Mouse (Mus musculus): Measurements from ENCODE around the gene Psmb11. TPM values are rescaled to one million over a fixed set of nuclear protein-coding genes. Genes with fewer than 3 reads are reported as not detected.

The Psmb11 gene
- polyA plus RNA-seq (2017; shearing (Covaris generic)), result not detected

DNA sequence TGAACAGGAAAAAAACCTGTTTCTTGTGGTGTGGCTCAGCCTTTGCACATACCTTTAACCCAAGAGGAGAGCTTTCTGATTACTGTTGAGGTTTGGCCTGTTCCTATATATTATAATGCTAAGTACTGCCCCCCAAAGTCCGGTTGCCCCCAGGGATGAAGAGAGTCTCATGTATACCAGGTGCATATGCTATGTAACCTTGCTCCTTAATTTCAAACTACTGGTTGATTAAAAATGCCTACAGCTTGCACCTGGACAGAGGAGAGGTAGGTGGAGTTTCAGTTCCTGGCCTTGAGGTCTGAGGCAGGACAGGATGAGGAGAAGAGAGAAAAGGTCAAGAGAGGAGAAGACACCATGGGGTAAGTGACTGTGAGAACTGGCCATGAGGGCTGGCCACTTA is at the start of gene Psmb11:
Gene Psmb11, plus strand, starts transcription at position 301 of the 400 bp plus-strand sequence.
- ATAC-seq, result no peak

DNA sequence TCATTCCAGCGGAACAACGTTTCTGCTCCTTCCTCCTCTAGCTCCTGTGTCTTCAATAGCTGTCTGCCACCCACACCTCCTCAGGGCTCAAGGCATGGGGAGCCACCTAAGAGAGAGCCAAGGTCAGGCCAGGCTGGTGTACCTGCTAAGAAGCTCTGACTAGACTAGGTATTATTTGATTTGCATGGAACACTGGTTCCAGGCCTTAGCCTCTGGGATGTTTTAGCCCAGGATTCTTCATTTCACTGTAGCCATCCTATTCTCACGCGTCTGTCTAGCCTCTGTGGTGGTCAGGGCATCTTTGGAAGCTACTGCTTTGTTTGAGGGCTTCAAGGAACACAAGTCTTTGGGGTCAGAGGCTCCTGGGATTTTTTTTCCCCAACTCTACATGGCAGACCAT is 49.1 kb upstream of the Psmb11 start:
- ATAC-seq, result no peak

DNA sequence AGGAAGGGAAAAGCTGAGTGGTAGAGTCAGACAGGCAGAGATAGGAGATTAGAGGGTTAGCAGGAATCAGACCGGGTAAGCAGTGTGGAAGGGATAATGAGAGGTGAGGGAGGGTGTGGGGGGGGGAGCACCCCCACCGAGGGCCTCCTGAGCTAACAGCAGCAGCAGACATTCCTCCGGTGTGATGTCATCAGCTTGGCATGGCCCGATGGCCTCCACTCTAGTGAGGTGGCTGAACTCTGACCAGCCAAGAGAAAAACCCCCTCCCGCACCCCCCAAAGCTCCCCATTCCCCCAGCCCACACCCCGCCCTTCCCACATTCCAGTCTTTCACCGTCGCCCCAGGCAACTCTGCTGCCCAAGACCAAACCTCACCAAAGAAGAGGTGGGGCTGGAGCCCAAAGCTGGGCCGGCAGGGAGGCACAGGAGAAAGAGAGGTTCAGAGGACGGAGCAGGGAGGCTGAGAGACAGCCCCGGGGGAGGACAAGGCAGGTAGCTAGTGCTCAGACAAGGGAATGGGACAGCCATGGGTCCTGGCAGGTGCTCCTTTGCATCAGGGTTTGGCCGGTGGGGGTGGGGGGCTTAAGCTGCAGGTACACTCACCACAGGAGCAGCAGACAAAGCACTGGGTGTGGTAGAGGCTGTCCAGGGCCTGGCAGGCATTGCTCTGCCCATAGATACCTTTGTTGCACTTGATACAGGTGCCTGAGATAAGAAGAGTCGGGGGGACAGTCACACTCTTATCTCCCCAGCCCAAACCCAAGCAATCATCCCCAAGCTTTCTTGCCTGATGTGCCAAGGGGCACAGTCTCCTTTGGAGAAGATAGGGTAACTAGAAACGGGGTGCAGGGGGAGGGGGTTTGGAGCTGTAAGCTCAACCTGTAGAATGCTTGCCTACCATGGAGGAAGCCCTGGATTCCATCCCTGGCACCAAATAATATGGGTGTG is 48.2 kb upstream of the Psmb11 start:
- no peak for ATAC-seq

DNA sequence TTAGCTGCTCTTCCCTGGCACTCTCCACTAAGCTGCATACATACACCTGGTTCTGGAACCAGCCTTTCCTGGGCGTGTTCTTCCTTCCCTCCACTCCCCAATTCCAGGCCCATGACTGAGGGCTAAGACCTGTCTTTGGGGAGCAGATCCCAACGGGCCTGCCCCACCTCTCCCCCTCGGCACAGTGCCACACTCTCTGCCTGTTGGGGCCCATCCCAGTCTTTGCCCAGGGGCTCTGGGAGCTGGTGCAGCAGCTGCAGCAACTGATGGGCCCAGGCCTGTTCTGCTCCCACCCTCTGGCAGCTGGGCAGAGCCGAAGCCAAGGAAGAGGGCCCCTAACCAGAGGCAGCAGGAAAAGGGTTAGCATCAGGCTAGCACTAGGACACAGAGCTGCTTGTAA is 47.0 kb upstream of the Psmb11 start:
- ATAC-seq, result no peak

DNA sequence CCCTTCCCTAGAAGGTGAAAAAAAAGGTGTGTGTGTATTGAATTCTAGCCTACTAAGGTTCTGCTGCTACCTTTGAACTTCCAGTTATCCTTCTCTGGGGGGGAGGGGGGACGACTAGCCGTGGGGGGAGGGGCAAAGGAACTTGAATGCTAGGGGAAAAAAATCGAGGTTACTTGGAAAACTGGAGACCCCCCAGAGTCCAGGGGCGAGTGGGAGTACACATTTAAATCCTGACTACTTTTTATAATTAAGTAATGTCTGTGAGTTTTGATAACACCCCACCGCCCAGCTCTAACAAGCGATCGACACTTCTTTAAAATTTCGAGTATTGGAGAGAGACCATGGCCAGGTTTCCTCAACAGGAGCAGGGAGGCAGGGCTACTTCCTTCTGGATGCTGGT is 46.2 kb upstream of the Psmb11 start:
- ATAC-seq, result no peak

DNA sequence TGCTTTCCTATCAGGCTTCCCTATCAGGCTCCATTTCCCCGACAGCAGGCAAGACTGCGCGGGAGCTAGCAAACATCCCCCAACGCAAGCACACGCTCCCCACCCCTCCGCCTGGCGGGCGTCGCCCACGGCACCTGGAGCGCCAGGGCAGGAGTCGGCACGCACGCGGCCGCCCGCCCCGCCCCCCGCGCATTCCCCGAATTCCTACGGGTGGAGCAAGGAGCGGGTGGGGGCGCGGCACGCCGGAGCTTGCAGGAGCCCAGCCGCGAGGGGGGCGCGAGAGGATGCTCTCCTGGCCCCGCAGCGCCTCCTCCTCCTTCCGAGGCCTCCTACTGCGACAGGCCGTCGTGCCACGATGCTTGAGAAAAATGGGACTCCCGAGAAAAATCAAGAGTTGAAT is 45.6 kb upstream of the Psmb11 start:
- no peak for ATAC-seq

DNA sequence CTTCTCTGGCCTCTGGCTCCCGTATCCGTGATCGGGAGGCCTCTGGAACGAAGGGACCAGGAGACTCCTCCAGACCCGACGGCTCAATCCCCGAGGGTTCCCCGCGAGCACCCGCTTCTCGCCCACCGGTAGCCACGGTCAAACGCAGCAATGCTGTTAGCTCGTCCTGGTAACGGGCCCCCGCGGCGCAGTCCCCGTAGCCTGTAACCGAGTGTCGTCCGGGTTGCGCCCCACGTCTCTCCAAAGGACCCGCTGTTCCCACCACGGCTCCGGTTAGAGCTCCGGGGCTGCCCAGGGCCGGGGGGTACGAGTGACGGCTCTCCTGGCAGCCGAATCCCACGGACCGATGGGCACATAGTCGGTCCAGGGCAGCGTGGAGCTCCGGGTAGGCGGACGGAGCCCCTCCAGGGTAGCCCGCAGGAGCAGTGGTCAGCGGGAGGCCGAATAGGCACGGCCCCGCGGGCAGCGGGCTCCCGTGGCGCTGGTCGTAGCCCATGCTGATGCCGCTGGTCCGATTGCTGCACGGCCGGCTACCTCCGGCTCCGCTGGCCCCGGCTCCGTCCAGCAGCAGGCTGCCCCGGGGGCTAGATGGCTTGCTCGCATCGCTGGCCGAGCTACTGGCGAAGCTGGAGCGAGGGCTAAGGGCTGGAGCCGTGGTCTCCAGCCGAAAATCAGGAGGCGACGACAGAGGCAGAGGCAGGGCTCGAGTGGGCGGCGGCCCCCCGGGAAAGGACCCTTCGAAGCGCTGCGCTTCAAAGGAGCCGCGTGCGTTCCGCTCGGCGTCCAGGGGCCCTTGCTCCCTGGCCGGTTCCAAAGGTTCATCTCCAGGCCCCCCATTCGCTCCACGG is 44.8 kb upstream of the Psmb11 start:
- no peak for ATAC-seq

DNA sequence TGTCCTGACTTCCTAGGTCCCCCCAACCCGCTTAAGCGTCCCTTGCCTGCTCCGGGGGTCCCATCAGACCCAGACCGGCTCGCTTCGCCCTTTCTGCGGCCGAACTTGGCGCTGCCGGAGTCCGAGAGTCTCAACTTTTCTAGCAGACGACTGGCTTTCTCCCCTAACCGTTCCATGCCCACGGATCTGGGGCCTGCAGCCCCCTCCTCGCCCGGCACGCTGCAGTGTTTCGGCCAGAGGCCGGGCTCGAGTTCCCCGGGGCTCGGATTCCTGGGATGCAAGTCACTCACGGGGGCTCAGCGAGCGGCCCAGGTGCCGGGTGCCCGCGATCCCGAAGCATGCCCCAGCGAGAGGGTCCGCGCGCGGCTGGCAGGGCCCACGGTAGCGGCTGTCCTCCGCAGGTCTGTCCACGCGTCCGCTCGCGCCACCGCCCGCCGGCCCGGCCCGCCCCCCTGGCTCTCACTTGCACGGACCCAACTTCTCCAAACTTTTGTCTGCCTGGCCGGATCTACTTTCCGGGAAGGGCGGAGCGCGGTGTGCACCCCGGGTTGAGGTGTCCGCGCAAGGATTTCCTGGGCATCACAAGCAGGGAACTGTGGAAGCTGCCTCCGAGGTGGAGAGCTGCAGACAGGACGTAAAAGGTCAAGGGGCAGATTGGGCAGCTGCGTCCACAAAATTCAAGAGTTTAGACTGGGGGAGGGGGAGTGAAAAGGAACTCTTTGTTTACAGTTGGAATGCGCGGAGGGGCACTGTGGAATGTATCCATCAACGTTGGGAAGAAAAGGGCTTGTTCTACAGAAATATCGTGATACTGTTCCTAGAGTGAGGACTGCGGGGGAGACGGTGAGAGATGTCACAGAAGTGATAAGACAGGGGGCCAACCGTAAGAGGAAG is 43.9 kb upstream of the Psmb11 start, which contains the start of gene Ajuba:
Gene Ajuba, minus strand, starts transcription at position 470 of the 894 bp plus-strand sequence.
- ATAC-seq, result peak; percentile 33

DNA sequence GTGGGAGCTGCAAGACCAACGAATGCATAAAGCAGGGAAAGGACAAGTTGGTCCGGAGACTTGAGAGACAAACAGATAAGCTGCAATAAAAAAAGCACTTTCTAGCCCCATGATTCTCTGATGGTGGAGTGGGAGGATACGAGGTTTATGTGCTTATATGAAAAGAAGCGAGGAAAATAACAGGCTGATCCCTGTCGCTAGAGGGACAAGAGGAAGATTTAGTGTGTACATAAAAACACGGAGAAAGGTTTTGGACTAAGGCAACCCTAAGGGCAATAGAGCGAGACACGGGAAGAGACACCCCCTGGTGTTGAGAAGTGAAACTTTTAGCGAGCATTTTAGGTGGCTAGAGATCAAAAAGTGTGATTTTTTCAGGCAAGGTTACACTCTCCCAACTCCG is 43.2 kb upstream of the Psmb11 start:
- ATAC-seq, result peak; percentile 82

DNA sequence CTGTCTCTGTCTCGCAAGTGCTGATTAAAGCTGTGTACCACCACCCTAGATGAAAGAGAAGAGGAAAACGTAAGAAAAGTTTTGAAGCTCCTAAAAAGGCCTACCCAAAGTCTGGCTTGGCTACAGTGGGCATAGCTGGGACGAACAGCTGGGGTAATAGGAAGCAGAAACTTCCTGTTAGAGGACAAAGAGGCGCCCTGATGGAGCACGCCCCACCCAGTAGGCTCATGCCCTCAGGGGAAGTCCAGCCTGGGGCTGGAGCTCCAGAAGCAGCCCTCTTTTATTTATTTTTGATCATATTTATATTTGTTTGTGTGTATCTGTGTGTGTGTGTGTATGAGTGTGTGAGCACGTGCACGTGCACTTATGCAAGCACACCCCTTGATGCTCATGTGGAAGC is 41.6 kb upstream of the Psmb11 start:
- no peak for ATAC-seq

DNA sequence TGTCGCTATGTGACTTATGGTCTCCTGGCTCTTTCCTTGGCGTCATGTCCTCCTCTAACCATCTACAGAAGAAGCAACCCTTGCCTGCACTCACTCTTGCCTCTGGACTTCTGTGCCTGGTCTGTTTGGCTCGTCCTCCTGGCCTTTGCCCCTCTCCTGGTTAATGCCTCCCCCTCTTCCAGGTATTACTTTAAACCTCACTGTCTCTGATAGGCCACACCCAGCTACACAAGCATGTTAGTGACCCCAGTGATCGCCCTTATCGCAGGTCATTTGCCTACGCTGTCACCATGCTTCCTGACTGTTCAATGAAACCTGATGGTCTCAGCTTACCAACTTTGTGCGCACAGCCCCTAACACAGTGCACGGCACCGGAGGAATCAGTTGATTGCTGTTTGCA is 38.7 kb upstream of the Psmb11 start:
- ATAC-seq, result no peak

DNA sequence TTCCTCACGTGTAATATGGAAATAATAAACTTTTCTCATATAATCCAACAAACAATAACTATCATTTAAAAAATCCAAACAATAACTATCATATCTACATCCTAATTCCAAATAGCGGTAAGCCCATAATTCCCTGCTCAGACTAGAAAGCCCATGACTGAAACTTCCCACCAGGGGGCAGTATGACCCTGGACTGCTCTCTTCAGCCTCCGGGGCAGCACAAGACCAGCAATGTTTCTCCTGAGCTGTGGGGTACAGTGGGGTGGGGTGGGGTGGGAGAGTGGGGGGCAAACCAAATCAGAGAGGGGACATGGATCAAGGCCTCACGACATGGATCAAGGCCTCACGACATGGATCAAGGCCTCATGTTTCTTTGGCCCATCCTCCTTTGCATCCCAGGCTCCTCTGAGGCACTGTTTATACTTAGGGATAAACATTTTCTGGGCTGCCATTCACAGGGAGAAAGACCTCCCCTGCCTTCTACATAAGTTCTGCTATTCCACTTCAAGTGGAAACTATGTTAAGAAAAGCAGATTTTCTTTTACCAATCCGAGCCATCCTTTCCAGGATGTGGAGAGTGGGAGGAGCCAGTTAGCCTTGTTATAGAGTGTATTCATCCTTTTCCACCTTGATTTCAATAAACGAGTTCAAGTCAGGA is 37.4 kb upstream of the Psmb11 start:
- no peak for ATAC-seq

DNA sequence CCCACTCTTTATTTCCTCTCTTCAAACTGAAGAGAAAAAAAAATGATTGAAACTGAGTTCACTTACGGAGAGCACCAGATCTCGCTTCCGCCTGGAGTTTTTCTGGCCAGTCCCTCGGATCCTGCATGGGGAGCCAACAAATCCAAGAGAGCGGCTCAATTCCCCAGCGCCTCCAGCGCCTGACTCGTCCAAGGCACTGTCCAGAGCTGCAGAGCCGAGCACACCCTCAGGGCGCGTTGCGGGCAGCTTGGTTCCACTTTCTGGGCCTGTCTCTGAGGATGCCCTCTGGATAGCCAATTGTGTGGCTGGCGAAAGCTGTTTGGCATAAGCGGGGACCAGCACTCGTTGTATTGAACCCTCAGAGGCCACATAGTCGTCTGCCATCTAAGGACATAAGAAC is 30.2 kb upstream of the Psmb11 start:
- no peak for ATAC-seq

DNA sequence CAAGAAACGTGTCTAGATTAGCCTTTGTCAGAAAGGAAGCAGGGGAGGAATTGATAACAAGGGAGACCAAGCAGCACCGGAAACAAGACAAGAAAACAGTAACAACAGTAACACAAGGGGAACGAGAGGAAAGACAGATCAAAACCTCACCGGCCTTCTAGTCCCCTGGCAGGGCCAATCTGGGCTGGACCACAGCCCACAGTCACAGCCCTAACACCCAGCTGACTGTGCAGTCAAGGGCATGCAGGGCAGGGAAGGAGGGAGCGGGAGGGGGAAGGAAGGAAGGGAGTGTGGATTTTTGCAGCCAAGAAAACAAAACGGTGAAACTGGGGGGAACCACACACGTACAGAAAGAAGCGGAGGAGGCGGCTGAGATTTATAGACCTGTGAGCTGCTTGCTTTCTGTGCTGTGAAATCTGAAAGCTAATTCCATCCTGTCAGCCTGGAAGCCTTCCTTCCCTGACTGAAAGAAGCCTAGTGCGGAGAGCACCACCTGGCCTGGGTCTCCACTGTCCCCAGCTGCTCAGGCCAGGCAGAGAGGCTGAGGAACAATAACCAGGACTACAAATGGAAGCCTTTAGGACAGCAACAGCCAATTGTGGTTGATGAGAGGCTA is 28.8 kb upstream of the Psmb11 start:
- ATAC-seq, result no peak

DNA sequence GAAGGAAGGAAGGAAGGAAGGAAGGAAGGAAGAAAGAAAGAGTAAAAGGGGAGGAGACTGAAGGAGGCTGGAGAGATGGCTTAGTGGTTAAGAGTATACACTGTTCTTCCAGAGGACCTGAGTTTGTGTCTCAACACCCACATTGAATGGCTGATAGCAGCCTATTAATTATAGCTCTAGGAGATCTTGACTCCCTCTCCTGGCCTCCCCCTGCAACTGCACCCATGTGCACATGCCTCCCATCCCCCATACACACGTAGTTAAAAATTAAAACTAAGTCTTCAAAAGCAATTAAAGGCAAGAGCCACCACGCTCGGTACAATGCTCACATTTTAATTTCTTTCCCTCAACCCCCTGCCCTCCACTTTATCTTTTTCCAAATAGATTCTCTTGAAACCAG is 27.2 kb upstream of the Psmb11 start:
- no peak for ATAC-seq

DNA sequence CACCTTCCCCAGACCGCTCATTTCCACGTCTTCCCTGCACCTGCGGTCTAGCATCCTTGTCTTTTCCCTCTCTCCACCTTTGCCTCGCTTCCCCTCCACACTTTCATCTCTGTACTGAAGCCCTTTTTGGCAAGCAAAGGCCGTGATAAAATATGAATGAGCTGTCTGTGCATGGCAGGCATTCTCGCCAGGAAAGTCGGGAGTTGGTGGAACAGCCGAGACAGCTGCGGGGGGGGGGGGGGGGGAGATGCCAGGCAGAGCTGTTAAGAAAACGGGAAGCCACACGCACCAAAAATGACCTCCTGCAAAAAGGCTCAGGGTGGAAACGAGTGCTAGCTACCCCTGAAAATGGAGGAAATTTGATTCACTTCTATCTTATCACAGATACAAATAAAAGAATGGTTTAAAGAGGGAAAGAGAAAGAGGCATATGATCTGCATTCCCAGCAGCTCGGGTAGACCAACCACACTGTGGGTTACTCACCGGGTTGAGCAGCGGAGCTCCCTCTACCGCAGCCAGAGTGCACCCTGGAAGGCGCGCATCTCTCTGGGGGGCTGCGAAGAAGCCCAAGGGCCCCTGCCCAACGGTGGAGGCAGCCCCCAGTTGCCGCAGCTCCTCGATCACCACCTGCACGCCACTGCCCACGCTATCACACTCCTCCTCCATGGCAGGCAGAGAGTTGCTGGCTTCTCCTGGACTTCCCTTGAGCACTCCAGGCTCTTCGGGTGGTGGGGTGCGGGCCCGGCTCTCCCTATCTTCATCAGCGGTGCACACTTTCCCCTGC is 26.4 kb upstream of the Psmb11 start:
- ATAC-seq, result no peak

DNA sequence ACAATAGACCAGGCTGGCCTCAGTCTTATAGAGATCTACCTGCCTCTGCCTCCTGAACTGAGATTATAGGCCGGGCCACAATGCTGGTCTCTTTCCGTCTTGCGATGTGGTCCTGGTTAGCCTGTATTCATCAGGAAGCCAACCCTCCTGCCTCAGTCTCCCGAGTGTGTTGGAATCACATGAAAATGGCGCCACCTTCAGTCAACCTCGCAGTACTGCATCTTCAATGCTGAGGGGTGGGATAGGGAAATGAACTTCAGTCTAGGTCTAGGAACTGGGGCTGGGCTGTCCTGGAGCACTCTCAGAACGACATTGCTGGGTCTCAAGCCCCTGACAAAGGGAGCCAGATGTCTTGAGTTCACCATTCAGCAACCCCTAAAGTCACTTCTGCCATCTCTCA is 24.1 kb upstream of the Psmb11 start:
- no peak for ATAC-seq

DNA sequence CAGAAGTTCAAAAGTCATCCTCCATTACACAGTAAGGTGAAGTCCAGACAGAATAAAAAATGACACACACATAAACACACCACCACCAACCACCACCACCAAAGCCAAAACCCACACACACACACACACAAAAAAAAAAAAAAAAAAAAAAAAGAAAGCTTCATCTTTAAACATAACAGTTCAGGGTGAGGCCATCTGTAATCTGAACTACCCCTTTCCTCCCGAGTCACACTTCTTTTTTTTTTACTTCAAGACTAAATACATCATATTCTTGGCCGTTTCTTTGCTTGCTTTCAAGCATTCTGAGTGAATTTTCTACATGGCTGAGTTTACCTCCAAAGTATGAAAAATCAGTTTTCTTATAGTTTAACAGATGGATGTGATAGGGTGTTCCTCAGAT is 19.6 kb upstream of the Psmb11 start:
- ATAC-seq, result no peak

DNA sequence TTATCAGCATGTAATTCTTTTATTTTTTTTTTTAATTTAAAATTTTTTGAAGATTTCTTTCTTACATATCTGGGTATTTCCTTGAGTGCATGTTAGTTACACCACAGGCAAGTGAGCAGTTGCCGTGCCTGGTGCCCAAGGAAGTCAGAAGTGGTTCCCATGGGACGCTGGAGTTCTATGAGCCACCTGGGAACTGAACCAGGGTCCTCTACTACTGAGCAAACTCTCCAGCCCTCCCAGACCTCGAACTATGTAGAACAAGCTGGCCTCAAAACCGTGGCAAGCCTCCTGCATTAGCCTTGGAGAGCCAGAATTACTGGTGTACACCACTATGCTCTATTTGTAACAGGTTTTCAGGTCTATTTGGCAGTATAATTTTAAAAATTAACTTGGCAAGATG is 18.6 kb upstream of the Psmb11 start:
- ATAC-seq, result no peak

DNA sequence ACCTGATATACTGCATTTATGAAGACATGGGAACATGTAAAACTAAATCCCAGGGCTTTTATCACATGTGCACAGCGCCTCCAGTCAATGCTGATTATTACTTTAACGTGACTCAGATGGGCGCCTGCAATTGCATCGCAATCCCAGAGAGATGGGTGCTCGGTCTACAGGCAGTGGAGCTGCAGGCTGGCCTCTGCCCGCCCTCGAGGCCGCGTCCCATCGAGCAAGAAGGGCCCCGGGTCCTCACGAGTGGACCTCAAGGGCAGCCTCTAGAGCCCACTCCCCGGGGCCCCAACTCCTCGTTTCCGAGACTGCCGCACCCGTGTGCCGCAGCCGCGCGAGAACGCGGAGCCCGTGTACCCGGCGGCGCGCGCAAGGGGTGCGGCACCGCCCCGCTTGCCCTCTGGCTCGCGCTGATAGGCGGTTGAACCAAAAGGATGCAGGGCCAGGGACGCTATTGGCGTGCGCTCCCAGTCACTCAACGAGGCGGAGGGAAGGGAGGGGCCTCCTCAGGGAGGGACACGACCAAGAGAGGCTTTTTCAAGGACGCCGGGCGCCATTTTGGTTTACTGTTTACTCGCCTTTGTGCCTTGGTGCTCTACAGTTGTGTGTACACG is 18.1 kb upstream of the Psmb11 start:
- ATAC-seq, result peak; percentile 99

All from inflammation-experienced regulatory T-cells, adult 6 months (primary cell).